Mouse (Mus musculus): ENCODE measurements around the gene B3gnt7. TPM values are rescaled to one million over a fixed set of nuclear protein-coding genes. Genes with fewer than 3 reads are reported as not detected.
A peak's percentile ranks its signal among the peaks of the same experiment; 100 is the strongest.

B3gnt7 gene
- polyA plus RNA-seq, 1 experiment from 2014 or later: 8.1 TPM

Small RNAs within 50 kb of the gene (microRNA-seq; reads per million reads assigned to microRNA genes)
- gene mmu-mir-3535: 247 reads per million, percentile 66 among the genes with 10 or more reads in this experiment

Other genes with a start within 250 kb of the B3gnt7 start
- 135 and 207 TPM in 2 replicates for gene Psmd1, start 238.4 kb upstream of the B3gnt7 start, polyA plus RNA-seq (2014; fragmentation: Nextera tagmentation; extraction: Ambion mirVana)
- gene Htr2b, start 190.9 kb upstream of the B3gnt7 start, polyA plus RNA-seq (2014; fragmentation: Nextera tagmentation; extraction: Ambion mirVana): 1.2 and 1.3 TPM in 2 replicates
- 0.53 and 0.76 TPM in 2 replicates for gene Gm21972, start 169.2 kb upstream of the B3gnt7 start, polyA plus RNA-seq (2014; fragmentation: Nextera tagmentation; extraction: Ambion mirVana)
- gene Armc9, start 148.1 kb upstream of the B3gnt7 start, polyA plus RNA-seq (2014; fragmentation: Nextera tagmentation; extraction: Ambion mirVana): 18.9 and 30.5 TPM in 2 replicates
- gene Ncl, start 56.6 kb downstream of the B3gnt7 start, polyA plus RNA-seq (2014; fragmentation: Nextera tagmentation; extraction: Ambion mirVana): 491 and 510 TPM in 2 replicates
- not detected in 2 replicates for gene Nmur1, start 123.4 kb downstream of the B3gnt7 start, polyA plus RNA-seq (2014; fragmentation: Nextera tagmentation; extraction: Ambion mirVana)
- gene Tex44, start 123.5 kb downstream of the B3gnt7 start, polyA plus RNA-seq (2014; fragmentation: Nextera tagmentation; extraction: Ambion mirVana): not detected in 2 replicates
- gene Ptma, start 223.9 kb downstream of the B3gnt7 start, polyA plus RNA-seq (2014; fragmentation: Nextera tagmentation; extraction: Ambion mirVana): 3,750 and 4,450 TPM in 2 replicates

Measured in kidney, embryonic 14.5 days (tissue).